8 mouse cellular contexts compared by ENCODE assay signal in the genomic region with DNA sequence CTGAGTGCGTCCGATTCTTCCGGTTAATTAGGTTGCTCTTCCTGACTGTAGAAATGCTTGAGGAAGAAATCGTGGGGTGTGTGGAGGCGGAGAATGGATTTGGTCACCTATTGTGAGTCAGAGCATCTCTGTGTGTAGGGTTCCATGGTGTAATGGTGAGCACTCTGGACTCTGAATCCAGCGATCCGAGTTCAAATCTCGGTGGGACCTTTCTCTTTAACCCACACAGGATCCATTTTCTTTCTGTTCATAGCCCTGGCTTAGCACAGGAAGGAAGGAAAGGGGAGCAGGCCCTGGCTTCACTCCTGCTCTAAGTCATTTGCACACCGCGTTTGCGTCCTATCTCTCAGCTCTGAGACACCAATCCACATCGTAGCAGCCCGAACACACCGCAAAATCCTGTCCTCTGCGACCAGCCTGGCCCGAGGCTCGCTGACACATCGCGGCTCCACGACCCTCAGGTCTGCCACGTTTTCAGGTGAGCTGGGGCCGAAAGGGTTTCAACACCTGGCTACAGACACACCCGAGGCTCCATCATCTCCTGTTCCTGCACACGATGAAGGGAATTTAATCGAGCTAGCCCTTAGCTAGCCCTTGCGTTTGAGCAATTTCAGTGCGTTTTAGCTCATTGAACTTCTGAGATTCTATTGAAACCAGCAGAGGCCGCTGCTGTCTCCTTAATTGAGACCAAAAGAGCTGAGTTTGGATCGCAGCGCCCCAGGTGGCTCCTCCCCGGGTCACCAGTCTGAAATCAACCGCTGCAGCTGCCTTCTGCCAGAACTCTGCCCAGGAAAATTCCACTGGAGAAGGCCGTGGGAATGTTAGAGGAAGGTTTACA. TPM values are rescaled to one million over a fixed set of nuclear protein-coding genes. Genes with fewer than 3 reads are reported as not detected.
DNase-seq lines count a peak whose midpoint lies in the region; ATAC-seq and TF ChIP-seq lines count a peak whose summit lies in the region.

No protein-coding gene starts in this region.

- peak; percentile 63 for TF ChIP-seq CTCF in kidney, adult 2 months (conservative IDR thresholded peaks at IDR 0.05; ENCODE audit: insufficient read depth, insufficient read length, low read depth, low read length)
- TF ChIP-seq CTCF in spleen, adult 2 months (IDR thresholded peaks at IDR 0.05; ENCODE audit: extremely low read depth, insufficient read depth, insufficient read length, insufficient replicate concordance) = peak; percentile 65; the same call in 1 of the 2 replicates

- WGBS in kidney, adult 2 months = 3% methylated on average over 33 of the region's 33 CpGs
- 1% methylated on average over 33 of the region's 33 CpGs for WGBS in limb, embryonic 13.5 days
- 1% methylated on average over 33 of the region's 33 CpGs for WGBS in midbrain, embryonic 14.5 days
- 2% methylated on average over 33 of the region's 33 CpGs for WGBS in spleen, adult 2 months

- H3K36me3 ChIP-seq in kidney, adult 2 months (ENCODE audit: control insufficient read depth, insufficient read depth, low read length) = no peaks in the 10 kb centered on the region
- H3K36me3 ChIP-seq in limb, embryonic 13.5 days = no peaks in the 10 kb centered on the region
- H3K36me3 ChIP-seq in midbrain, embryonic 14.5 days (ENCODE audit: control insufficient read depth, insufficient read depth, low read length) = no peaks in the 10 kb centered on the region
- no peaks in the 10 kb centered on the region for H3K36me3 ChIP-seq in spleen, adult 2 months (ENCODE audit: control insufficient read depth, insufficient read depth, low read length)

- peaks cover 6% of the 10 kb centered on the region; the same call in 1 of the 2 replicates for H3K4me1 ChIP-seq in kidney, adult 2 months (ENCODE audit: control insufficient read depth, insufficient read depth, low read length)
- peaks cover 16% of the 10 kb centered on the region for H3K4me1 ChIP-seq in limb, embryonic 13.5 days
- 0 out of 2 replicates have a peak, but pooled peaks cover 11% of the 10 kb centered on the region for H3K4me1 ChIP-seq in midbrain, embryonic 14.5 days (ENCODE audit: control insufficient read depth, insufficient read depth, low read length)
- no peaks in the 10 kb centered on the region for H3K4me1 ChIP-seq in spleen, adult 2 months (ENCODE audit: control insufficient read depth, insufficient read depth, insufficient read length)

- H3K4me2 ChIP-seq in limb, embryonic 13.5 days (replicated peaks) = peak overlapping the region; percentile 74
- peak overlapping the region; percentile 67 for H3K4me2 ChIP-seq in midbrain, embryonic 14.5 days (ENCODE audit: low read length)

- DNase-seq in urinary bladder, adult 18-20 months (ENCODE audit: low spot score in 2 of 2) = peak; percentile 48 to 57
- DNase-seq in urinary bladder, postnatal 10 days (ENCODE audit: low spot score) = no peak
- peak; percentile 92 for DNase-seq in embryo, embryonic 11 days
- peak; percentile 78 to 82 for DNase-seq in heart, adult 18-20 months
- DNase-seq in kidney, adult 2 months = peak; percentile 89
- DNase-seq in midbrain, embryonic 14.5 days = peak; percentile 90
- peak; percentile 65 to 74 for DNase-seq in spleen, adult 2 months (ENCODE audit: low read depth in 1 of 2, low spot score in 2 of 2)

- peak; percentile 35; the same call in 1 of the 2 replicates for ATAC-seq in limb, embryonic 13.5 days (ENCODE audit: low FRiP score, low read depth)
- no peak for ATAC-seq in midbrain, embryonic 14.5 days (ENCODE audit: low FRiP score, low TSS enrichment)

- no peaks in the 10 kb centered on the region for H3K9me3 ChIP-seq in limb, embryonic 13.5 days
- H3K9me3 ChIP-seq in midbrain, embryonic 14.5 days (ENCODE audit: control insufficient read depth, low read length) = no peaks in the 10 kb centered on the region

- no peak for TF ChIP-seq POLR2A in kidney, adult 2 months (IDR thresholded peaks at IDR 0.05; ENCODE audit: low read depth, low read length)
- no peak for TF ChIP-seq POLR2A in spleen, adult 2 months (IDR thresholded peaks at IDR 0.05; ENCODE audit: low read depth, low read length)

- H3K27ac ChIP-seq in kidney, adult 2 months (ENCODE audit: insufficient read depth, low read depth, low read length) = no peak overlapping the region
- no peak overlapping the region for H3K27ac ChIP-seq in limb, embryonic 13.5 days
- H3K27ac ChIP-seq in midbrain, embryonic 14.5 days (replicated peaks; ENCODE audit: low read depth, low read length) = no peak overlapping the region
- peak overlapping the region; percentile 36; the same call in 1 of the 2 replicates for H3K27ac ChIP-seq in spleen, adult 2 months (ENCODE audit: insufficient read depth, low read length)

- no peaks in the 10 kb centered on the region for H3K27me3 ChIP-seq in kidney, adult 2 months (replicated peaks; ENCODE audit: control insufficient read depth, insufficient read depth, low read length)
- peaks cover 39% of the 10 kb centered on the region for H3K27me3 ChIP-seq in limb, embryonic 13.5 days
- H3K27me3 ChIP-seq in midbrain, embryonic 14.5 days (ENCODE audit: control insufficient read depth, insufficient read depth, low read length) = peaks cover 13% of the 10 kb centered on the region
- no peaks in the 10 kb centered on the region for H3K27me3 ChIP-seq in spleen, adult 2 months (ENCODE audit: control insufficient read depth, insufficient read depth, low read length)

- H3K9ac ChIP-seq in limb, embryonic 13.5 days = peak overlapping the region; percentile 60
- H3K9ac ChIP-seq in midbrain, embryonic 14.5 days (replicated peaks; ENCODE audit: low read length) = peak overlapping the region; percentile 47; the same call in 1 of the 2 replicates

- H3K4me3 ChIP-seq in kidney, adult 2 months (ENCODE audit: insufficient read depth, low read depth, low read length) = peak overlapping the region; percentile 55
- peak overlapping the region; percentile 43 for H3K4me3 ChIP-seq in limb, embryonic 13.5 days
- H3K4me3 ChIP-seq in midbrain, embryonic 14.5 days (replicated peaks; ENCODE audit: low read depth, low read length) = peak overlapping the region; percentile 34
- peak overlapping the region; percentile 64 for H3K4me3 ChIP-seq in spleen, adult 2 months (ENCODE audit: extremely low read depth, insufficient read depth, insufficient read length)

RNA-seq across cellular contexts. Expression of gene Gm17651, which starts 7.0 kb away (rescaled TPM):
- not detected for total RNA-seq in heart, adult 18-20 months (2021)
- polyA plus RNA-seq in kidney, adult 2 months (2012; rRNA removed) = not detected in 2 replicates
- polyA plus RNA-seq in limb, embryonic 13.5 days (2015; fragmentation: Nextera tagmentation; extraction: Ambion mirVana) = not detected in 2 replicates
- polyA plus RNA-seq in midbrain, embryonic 14.5 days (2014; fragmentation: Nextera tagmentation; extraction: Ambion mirVana) = not detected in 2 replicates
- not detected in 2 replicates for polyA plus RNA-seq in spleen, adult 2 months (2012; rRNA removed)

RNA-seq across cellular contexts. Expression of gene Prkab2, which starts 23.5 kb away (rescaled TPM):
- total RNA-seq in heart, adult 18-20 months (2021) = 10 to 100 TPM; 25.5 to 33.5 TPM
- polyA plus RNA-seq in kidney, adult 2 months (2012; rRNA removed) = 4.5 and 4.7 TPM in 2 replicates
- 6.8 and 7.8 TPM in 2 replicates for polyA plus RNA-seq in limb, embryonic 13.5 days (2015; fragmentation: Nextera tagmentation; extraction: Ambion mirVana)
- polyA plus RNA-seq in midbrain, embryonic 14.5 days (2014; fragmentation: Nextera tagmentation; extraction: Ambion mirVana) = 8.9 TPM in 2 replicates
- 4.2 and 4.9 TPM in 2 replicates for polyA plus RNA-seq in spleen, adult 2 months (2012; rRNA removed)

RNA-seq across cellular contexts. Expression of gene Fmo5, which starts 52.9 kb away (rescaled TPM):
- total RNA-seq in heart, adult 18-20 months (2021) = 10 to 100 TPM; 12.6 to 16.0 TPM
- 7.9 and 9.9 TPM in 2 replicates for polyA plus RNA-seq in kidney, adult 2 months (2012; rRNA removed)
- 1.6 and 2.0 TPM in 2 replicates for polyA plus RNA-seq in limb, embryonic 13.5 days (2015; fragmentation: Nextera tagmentation; extraction: Ambion mirVana)
- polyA plus RNA-seq in midbrain, embryonic 14.5 days (2014; fragmentation: Nextera tagmentation; extraction: Ambion mirVana) = 0.53 TPM in 1 of 2 replicates, not detected in the other
- 2.2 and 3.0 TPM in 2 replicates for polyA plus RNA-seq in spleen, adult 2 months (2012; rRNA removed)
